Mouse (Mus musculus): Measurements from ENCODE around the gene Ttbk1.

Ttbk1 gene

GRCm38 (mm10) chr17:46467830-46468229 is 19.6 kb downstream of the Ttbk1 start:
- no peak for DNase-seq

GRCm38 (mm10) chr17:46462226-46462625 is 25.2 kb downstream of the Ttbk1 start:
- DNase-seq: no peak

GRCm38 (mm10) chr17:46461347-46461746 is 26.1 kb downstream of the Ttbk1 start:
- no peak for DNase-seq

GRCm38 (mm10) chr17:46460673-46461072 is 26.8 kb downstream of the Ttbk1 start:
- DNase-seq: peak; percentile 72

- no peak for DNase-seq
Measured at GRCm38 (mm10) chr17:46458439-46458838, 29.0 kb downstream of the Ttbk1 start.

- DNase-seq: peak; percentile 80
Measured at GRCm38 (mm10) chr17:46457791-46458190, 29.7 kb downstream of the Ttbk1 start.

GRCm38 (mm10) chr17:46455110-46455691 is 32.3 kb downstream of the Ttbk1 start:
- DNase-seq: peak; percentile 62

GRCm38 (mm10) chr17:46454539-46454938 is 32.9 kb downstream of the Ttbk1 start:
- DNase-seq: no peak

GRCm38 (mm10) chr17:46453970-46454411 is 33.5 kb downstream of the Ttbk1 start:
- peak; percentile 53 for DNase-seq

- DNase-seq: no peak
Measured at GRCm38 (mm10) chr17:46453302-46453948, 34.0 kb downstream of the Ttbk1 start.

- no peak for DNase-seq
Measured at GRCm38 (mm10) chr17:46452683-46453082, 34.8 kb downstream of the Ttbk1 start.

GRCm38 (mm10) chr17:46446264-46446663 is 41.2 kb downstream of the Ttbk1 start:
- DNase-seq: no peak

- DNase-seq: no peak
Measured at GRCm38 (mm10) chr17:46444839-46445579, 42.5 kb downstream of the Ttbk1 start.

GRCm38 (mm10) chr17:46439176-46439575 is 48.3 kb downstream of the Ttbk1 start:
- no peak for DNase-seq

- no peak for DNase-seq
Measured at GRCm38 (mm10) chr17:46438298-46438873, 49.1 kb downstream of the Ttbk1 start, which contains the start of gene Slc22a7. Gene Slc22a7, minus strand, starts transcription at chr17:46438457.

- peak; percentile 67 for DNase-seq
Measured at GRCm38 (mm10) chr17:46436672-46437366, 50.7 kb downstream of the Ttbk1 start.

GRCm38 (mm10) chr17:46433627-46434026 is 53.8 kb downstream of the Ttbk1 start:
- DNase-seq: no peak

- DNase-seq: no peak
Measured at GRCm38 (mm10) chr17:46428761-46429414, 58.6 kb downstream of the Ttbk1 start, which contains the start of gene Crip3. Gene Crip3, plus strand, starts transcription at chr17:46428926.

GRCm38 (mm10) chr17:46426496-46426895 is 61.0 kb downstream of the Ttbk1 start:
- DNase-seq: no peak

GRCm38 (mm10) chr17:46419717-46420116 is 67.8 kb downstream of the Ttbk1 start:
- peak; percentile 10 for DNase-seq

- no peak for DNase-seq
Measured at GRCm38 (mm10) chr17:46418628-46419027, 68.8 kb downstream of the Ttbk1 start.

- DNase-seq: no peak
Measured at GRCm38 (mm10) chr17:46408478-46408877, 79.0 kb downstream of the Ttbk1 start.
